Mouse (Mus musculus): Measurements from ENCODE around the gene Sdhaf3. TPM values are rescaled to one million over a fixed set of nuclear protein-coding genes. Genes with fewer than 3 reads are reported as not detected.

The Sdhaf3 gene
- total RNA-seq, 2 experiments from 2014 or later, result 4.1 to 4.4 TPM

- intact Hi-C loops (cut with DNase I), result no loop called here
- DNase-seq (ENCODE audit: low spot score), result no peak
Observed at GRCm38 (mm10) chr6:7038835-7039234, 83.0 kb downstream of the Sdhaf3 start.

DNA sequence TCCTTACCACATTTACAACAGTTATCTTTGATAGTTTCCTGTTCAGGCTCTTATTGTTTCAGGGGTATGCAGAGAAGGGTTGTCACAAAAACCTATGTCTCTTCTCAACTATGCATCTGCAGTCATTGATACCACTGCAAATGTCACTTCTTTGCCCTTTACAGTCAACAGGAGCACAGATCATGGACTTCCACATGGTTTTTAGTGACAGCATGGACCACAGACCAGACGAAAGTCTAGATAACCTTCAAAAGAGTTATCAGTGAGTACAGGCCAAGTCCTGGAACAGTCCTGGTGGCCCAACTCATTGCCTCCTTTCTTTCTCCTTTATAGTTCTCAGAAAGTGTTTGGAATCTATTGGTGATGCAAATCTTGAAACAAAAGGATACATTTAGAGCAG is 86.1 kb downstream of the Sdhaf3 start:
- intact Hi-C loops (cut with DNase I), result no loop called here
- no peak for DNase-seq (ENCODE audit: low spot score)

DNA sequence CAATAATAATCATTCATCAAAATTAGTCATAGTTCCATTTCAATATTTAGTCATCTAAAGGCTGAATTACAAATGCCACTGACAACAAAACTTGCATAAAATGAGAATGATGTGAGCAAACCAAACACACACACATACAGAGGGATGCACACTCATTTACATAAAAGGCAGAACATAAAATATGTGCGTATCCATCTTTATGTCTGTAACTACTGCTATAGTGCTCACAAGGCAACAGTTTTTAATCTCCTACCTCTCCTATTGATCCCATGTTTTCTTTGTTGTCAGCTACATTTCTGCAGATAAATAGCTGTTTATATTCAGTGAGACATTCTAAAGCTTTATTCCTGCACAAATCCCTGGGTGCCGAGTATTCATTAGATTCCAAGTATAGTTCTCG is 107.0 kb downstream of the Sdhaf3 start:
- DNase-seq (ENCODE audit: low spot score), result no peak
- intact Hi-C loops (cut with DNase I), result no loop called here

DNA sequence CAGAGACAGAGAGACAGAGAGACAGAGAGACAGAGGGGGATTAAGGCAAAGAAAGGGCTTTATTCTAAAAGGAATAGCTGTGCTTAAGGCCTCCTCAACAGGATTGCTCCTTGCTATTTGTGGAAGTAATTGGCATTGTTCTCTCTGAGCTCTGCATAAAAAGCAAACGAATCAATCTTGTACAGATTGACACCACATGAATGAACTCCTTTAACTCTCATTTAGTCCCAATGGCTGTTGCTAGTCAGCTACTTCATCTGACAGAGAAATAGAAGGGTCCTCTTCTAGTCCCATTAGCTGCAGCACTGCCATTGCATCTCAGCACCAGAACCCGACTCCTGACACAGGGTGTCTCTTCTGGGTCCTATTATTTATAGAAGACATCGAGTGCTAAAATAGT is 113.0 kb downstream of the Sdhaf3 start:
- no peak for DNase-seq (ENCODE audit: low spot score)
- intact Hi-C loops (cut with DNase I), result no loop called here

DNA sequence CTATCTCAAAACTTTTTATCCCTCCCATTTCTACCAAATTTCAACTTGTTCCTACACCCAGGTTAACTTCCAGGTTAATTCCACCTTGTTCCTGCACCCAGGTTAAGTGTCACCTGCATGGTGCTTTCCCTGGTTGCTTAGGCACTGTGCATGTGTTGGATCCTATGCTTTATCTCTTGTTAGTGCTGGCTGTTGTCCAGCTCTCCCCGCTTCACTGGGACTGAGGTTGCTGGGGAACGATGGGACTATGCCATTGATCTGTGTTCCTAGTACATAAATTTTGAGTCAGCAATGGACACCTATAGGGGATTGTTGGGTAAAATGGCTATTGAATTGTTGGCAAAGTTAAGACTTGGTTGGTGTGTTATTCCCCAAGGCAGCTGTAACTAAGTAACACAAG is 113.7 kb downstream of the Sdhaf3 start:
- intact Hi-C loops (cut with DNase I), result no loop called here

GRCm38 (mm10) chr6:7082054-7082453 is 126.2 kb downstream of the Sdhaf3 start:
- no peak for DNase-seq (ENCODE audit: low spot score)
- intact Hi-C loops (cut with DNase I), result no loop called here

More for the DNA sequence above, 113.7 kb downstream of the Sdhaf3 start:
- DNase-seq (ENCODE audit: low spot score), result no peak

- intact Hi-C loops (cut with DNase I), result no loop called here
- no peak for DNase-seq (ENCODE audit: low spot score)
Observed at GRCm38 (mm10) chr6:7082467-7083259, 126.9 kb downstream of the Sdhaf3 start.

- intact Hi-C loops (cut with DNase I), result no loop called here
- no peak for DNase-seq (ENCODE audit: low spot score)
Observed at GRCm38 (mm10) chr6:7083661-7084060, 127.9 kb downstream of the Sdhaf3 start.

DNA sequence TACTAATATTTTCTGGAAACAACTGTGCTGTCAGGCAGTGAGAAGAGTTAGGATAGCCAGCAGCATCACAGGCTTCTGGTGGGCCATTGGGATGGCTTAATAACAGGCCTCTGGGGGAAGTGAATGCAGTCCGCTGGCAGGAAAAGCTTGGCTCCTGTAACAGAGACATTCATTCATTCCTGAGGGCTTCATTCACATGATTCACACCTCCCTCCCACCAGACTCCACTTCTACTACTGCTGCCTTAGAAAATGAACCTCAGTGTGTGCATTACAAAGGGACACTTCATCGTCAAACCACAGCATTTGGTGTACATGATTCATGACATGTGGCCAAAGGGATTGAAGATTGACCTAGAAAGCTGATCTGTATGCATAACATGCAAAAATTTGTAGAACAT is 128.6 kb downstream of the Sdhaf3 start:
- DNase-seq (ENCODE audit: low spot score), result no peak
- intact Hi-C loops (cut with DNase I), result no loop called here

GRCm38 (mm10) chr6:7085506-7085905 is 129.7 kb downstream of the Sdhaf3 start:
- no peak for DNase-seq (ENCODE audit: low spot score)
- intact Hi-C loops (cut with DNase I), result no loop called here

- no peak for DNase-seq (ENCODE audit: low spot score)
- intact Hi-C loops (cut with DNase I), result no loop called here
Observed at GRCm38 (mm10) chr6:7092094-7092493, 136.3 kb downstream of the Sdhaf3 start.

Other genes starting within 250 kb of the Sdhaf3 start
- not detected for gene Dlx6, start 92.7 kb upstream of the Sdhaf3 start, total RNA-seq (2021)
- gene Dlx5, start 73.9 kb upstream of the Sdhaf3 start, total RNA-seq (2021), result under 1 TPM in 1 of 2 experiments, not detected in 1; 0.34 TPM